Mouse (Mus musculus) lung, postnatal 25 days (tissue): ENCODE measurements around the gene Stra6.

Experiments used
- DNase-seq: peaks from one replicate; pipeline ENCODE4 v3.0.0; 2022; ENCODE audit warnings: low spot score

Stra6 gene

DNA sequence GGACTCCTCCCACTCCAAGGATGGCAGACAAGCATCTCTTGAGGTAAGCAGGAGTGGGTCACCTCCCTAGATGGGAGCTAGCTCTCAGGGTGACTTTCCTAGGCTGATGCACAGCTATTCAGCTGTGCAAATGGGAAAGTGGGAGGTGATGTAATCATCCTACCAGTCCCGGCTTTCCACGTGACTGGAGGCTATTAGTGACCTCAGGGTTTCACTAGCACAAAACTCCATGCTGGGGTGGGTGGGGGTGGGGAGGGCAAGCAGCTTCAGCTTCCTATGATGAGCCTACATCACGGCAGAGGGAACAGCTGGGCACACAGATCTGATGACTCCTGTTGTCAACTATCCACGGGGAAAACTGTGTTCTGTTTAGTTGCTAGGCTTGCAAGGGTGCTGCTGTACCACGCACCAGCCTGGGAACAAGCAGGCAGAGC is 111.2 kb downstream of the Stra6 start:
- no peak for DNase-seq

- no peak for DNase-seq
Measured at GRCm38 (mm10) chr9:58175745-58176487, 112.3 kb downstream of the Stra6 start.

GRCm38 (mm10) chr9:58177165-58177564 is 113.6 kb downstream of the Stra6 start:
- no peak for DNase-seq

DNA sequence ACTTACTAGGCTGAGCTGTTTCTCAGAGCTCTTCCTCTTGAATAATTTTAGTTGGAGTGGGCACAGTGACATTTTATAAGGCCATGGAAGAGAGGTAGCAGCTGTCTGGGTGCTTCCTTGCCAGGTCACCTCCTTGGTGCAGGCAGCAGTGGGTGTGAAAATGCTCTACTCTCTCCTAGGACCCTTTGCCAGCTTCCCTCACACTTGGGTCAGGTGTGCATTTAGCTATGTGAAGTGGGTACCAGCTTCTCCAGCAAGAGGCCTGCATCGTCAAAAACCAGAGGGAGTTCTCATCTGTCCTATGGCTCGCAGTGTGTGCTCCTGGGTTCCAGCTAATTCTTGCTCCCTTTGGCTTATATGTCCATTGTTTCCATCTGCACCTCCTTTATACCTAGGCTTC is 115.8 kb downstream of the Stra6 start:
- no peak for DNase-seq

DNA sequence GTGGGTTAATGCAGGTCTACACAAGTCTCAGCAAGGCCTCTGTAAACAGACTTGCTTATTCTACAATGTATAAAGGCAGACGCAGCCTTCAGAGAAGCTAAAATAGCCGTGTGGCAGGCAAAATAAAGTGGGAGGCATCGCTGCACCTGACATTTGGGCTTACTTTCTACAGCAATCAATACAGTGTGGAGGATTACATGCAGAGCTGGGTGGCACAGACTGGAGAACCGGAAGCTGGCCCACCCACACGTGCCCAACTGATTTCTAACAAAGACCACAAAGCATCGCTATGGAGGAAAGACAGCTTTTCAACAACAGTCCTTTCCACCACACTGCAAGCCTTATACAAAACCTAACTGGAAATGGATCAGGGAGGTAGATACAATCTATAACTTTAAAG is 120.9 kb downstream of the Stra6 start:
- no peak for DNase-seq

DNA sequence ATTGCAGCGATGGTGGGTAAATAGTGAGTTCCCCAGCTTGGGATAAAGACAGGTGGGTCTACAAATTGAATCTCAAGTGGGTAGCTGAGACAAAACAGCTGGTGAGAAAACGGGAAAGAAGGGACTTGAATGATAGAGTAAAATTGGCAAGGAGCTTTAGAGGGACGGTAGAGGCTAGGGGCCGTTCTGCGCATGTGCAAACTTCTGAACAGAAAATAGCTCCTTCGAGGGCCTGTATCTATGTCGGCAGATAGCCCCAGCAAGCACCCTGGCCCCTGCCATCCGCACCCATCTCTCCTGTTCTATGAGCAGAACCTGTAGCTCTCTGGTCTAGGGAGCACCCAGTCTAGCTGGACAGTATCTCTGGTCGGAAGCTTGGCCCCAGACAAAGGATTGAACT is 130.6 kb downstream of the Stra6 start:
- no peak for DNase-seq

GRCm38 (mm10) chr9:58195671-58196070 is 132.1 kb downstream of the Stra6 start:
- DNase-seq: no peak

GRCm38 (mm10) chr9:58196141-58196540 is 132.6 kb downstream of the Stra6 start:
- DNase-seq: no peak

GRCm38 (mm10) chr9:58196610-58197567 is 133.3 kb downstream of the Stra6 start:
- no peak for DNase-seq

- peak; percentile 14 for DNase-seq
Measured at GRCm38 (mm10) chr9:58197781-58198701, 134.5 kb downstream of the Stra6 start.

DNA sequence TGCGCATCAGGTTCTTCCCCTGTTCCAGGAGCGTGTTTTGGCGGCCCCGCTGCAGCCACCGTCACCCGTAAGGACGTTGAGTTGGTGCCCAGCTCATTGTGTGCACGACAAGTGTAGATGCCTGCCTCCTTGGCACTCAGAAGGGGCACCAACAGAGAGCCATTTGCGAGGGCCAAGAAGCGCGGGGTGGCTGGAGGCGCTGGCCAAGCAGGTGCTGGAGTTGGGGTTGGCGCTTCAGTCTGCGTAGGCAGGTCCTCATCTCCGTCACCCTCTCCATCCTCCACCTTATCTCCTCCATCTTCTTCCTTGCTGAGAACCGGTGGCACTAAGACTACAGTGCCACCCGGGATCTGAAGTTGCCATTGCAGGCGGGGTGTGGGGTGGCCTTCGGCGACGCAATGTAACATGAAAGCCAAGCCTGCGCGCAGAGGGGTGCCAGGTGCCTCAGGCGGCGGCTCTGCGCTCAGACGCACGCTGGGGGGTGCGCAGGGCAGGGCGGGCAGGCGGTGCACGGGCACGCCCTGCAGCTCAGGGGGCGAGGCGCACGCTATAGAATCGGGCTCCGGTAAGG is 135.3 kb downstream of the Stra6 start:
- no peak for DNase-seq

DNA sequence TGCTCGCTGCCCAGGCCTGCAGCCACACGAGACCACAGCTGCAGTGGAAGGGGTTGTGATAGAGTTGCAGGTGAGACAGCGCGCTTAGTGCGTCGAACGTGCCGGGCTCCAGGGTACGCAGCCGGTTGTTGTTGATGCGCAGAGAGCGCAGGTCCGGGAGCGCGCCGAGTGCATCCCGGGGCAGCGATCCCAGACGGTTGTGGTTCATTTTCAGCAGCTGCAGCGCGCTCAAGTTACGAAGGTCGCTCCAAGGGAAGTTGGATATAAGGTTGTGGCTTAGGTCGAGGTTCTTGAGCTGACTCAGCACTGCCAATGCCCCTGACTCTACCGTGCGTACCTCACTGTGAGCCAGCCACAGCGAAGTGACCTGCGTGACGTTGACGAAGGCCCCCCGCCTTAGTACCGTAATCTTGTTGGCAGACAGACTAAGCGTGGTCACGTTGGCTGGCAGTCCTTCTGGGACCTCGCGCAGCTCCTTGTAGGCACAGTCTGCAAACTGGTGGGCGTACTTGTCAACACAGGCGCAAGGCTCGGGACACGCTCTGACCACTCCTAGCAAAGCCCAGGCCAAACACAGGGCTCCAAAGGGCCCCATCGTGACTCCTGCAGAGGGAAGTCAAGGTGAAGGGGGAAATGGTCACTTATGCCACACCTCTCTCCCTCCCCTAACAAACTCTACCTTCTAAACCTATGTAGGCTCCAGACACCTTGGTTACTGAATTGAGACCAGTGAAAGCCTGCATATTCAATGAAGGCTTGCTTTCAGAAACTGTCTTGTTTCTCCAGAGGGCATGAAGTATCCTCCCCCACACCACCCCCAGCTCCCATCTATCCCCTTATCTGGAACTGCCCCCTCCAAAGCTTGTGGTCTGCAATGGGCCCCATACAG is 136.0 kb downstream of the Stra6 start:
- no peak for DNase-seq

DNA sequence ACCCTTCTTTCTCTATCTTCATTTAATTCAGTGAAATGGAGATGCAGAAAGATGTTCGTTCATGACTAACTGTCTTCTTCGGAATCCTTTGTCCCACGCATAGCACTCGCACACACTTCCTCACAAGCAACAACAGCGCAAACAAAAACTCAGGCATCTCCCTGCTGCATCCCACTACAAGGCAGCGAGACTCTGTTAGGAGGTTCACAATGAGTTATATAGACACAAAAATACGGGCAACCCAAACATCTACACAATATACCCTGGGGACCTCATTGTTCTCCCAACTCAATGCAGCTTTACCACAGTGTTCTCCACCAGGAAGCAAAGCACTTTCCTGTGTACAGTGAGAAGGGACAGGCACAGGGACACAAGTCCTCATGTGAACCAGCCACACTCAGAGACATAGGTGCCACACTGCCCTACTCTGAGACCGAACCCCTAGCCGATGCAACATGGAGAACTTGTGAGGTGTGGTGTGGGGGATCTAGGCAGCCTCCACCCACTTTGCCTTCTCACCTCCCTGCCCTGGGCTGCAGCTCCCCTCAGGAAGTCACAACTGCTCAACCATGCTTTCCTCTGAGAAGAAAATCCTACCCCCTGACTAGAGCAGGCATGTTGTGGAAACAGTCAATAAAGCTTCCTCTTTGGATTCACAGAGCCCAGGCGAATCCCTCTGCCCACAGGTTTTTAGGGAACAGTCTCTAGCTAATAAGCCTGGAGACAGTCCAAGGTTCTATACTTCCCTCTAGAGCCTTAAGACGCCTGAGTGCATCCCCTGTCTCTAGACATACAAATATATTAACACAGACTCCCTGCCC is 136.9 kb downstream of the Stra6 start:
- no peak for DNase-seq

DNA sequence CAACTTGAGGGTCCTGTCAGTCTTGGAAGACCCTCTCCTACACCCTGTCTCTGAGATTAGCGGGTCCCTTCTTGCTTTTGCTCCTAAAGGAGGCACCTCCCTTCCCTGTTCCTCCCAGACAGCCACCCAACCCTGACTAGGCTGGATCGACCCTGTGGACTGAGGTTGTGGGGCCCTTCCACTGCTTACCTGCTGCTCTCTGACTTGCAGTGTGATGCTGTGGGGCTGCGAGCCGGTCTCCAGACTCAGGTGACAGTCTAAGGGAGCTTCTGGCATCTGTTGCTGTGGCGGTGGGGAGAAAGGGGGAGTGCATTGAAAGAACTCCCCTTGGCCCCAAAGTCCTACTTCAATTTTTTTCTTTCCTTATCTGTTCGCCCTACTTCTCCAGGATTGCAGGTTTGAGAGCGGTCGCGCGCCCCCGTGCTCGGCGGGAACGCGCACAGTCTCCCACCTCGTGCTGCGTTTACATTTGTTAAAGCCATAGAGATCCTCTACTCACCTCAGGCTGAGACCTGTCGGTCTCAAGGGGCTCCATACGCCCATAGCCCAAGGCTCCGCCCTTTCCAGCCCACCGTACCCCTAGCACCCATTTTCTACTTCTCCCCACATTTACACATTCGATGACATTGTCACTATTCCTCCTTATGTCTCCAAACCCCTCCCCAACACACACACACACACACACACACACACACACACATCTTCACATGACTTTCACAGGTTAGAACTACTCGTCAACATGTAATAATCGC is 137.7 kb downstream of the Stra6 start:
- no peak for DNase-seq

DNA sequence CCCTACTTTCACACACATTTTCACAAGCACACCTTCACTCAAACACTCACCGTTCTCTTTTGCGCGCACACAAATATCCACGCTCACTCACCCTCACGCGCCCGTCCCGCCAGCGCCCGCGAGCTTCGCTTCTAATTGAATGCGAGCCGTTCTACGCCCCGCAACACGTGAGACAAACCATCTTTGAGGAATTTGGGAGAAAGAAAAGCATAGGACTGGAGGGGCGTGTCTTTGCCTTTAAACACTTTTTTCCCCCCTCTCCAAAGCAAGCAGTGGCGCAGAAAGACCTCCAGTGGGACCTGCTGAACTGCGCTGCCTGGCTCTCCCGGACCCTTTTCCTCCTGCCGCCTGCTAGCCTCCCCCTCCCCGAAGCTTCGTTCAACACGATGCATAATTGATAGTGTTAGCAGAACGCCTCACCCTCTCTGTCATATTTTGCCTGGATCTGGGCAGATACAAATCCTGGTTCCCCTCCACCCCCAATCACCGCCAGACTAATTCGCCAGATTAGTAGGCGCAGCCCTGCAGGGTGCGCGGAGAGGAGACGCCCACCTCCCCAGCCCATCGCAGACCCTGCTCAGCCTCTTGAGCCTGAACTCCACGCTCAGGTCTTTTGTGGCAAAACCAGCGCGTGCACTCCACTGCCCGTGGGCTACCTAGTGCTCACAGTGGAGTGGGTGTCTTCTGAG is 138.4 kb downstream of the Stra6 start:
- DNase-seq: no peak

GRCm38 (mm10) chr9:58202676-58203453 is 139.3 kb downstream of the Stra6 start:
- no peak for DNase-seq
